Mouse (Mus musculus) kidney, embryonic 15.5 days (tissue): Measurements from ENCODE around the gene Tmem253. TPM values are rescaled to one million over a fixed set of nuclear protein-coding genes. Genes with fewer than 3 reads are reported as not detected.

Source experiments
- ATAC-seq: fragments of 200-750 bp; cut with Nextera tagmentation; replicated peaks from 2 replicates; pipeline ENCODE4 v1.8.0; 2017; ENCODE audit warnings: moderate TSS enrichment; ENCODE audit not compliant: low FRiP score
- H3K27ac ChIP-seq: fragments of 300-500 bp; sonication (generic); 2 replicates; pipeline ENCODE4 v1.5.1; 2015; ENCODE audit warnings: mild to moderate bottlenecking, inconsistent platforms
- H3K27me3 ChIP-seq: fragments of 300-500 bp; sonication (generic); 2 replicates; pipeline ENCODE4 v1.6.1; 2015; ENCODE audit warnings: inconsistent platforms
- H3K36me3 ChIP-seq: fragments of 300-500 bp; sonication (generic); 2 replicates; pipeline ENCODE4 v1.6.1; 2015; ENCODE audit warnings: inconsistent platforms
- H3K4me1 ChIP-seq: fragments of 300-500 bp; sonication (generic); 2 replicates; pipeline ENCODE4 v1.6.1; 2015; ENCODE audit warnings: inconsistent platforms
- H3K4me2 ChIP-seq: fragments of 300-500 bp; sonication (generic); 2 replicates; pipeline ENCODE4 v1.6.1; 2015; ENCODE audit warnings: moderate library complexity, mild to moderate bottlenecking, inconsistent platforms
- H3K4me3 ChIP-seq: fragments of 300-500 bp; sonication (generic); replicated peaks from 2 replicates; pipeline ENCODE4 v1.5.1; 2015; ENCODE audit warnings: mild to moderate bottlenecking, inconsistent platforms
- H3K9ac ChIP-seq: fragments of 300-500 bp; sonication (generic); 2 replicates; pipeline ENCODE4 v1.6.1; 2015; ENCODE audit warnings: mild to moderate bottlenecking, inconsistent platforms
- H3K9me3 ChIP-seq: fragments of 300-500 bp; sonication (generic); replicated peaks from 2 replicates; pipeline ENCODE4 v1.6.1; 2016; ENCODE audit warnings: inconsistent platforms
- WGBS: fragments of 180-500 bp; shearing (Covaris S2); methylation state at CpG from one replicate; pipeline ENCODE4 v1.1.7; 2015; ENCODE audit warnings: mixed read lengths; 5-methylcytosine and 5-hydroxymethylcytosine counted together
- polyA plus RNA-seq: library from polyadenylated mRNA; unstranded; fragments of >200 nt; fragmentation: Nextera tagmentation; extraction: Ambion mirVana; gene quantifications from 2 replicates; pipeline ENCODE4 v1.2.1, GENCODE M21; 2015

Tmem253 gene
- polyA plus RNA-seq, 1 experiment from 2014 or later: 0.93 TPM

- Histone ChIP-seq H3K4me1 (peaks cover 79% of the 10 kb centered on the region), H3K27me3 (no peaks in the 10 kb centered on the region), H3K36me3 (peaks cover 48% of the 10 kb centered on the region), H3K4me2 (peak overlapping the region; percentile 41), H3K9ac (no peak overlapping the region), H3K27ac (peak overlapping the region; percentile 62), H3K4me3 (peak overlapping the region; percentile 35; the same call in 1 of the 2 replicates), H3K9me3 (no peaks in the 10 kb centered on the region)
- no peak for ATAC-seq
- 61% methylated on average over 26 of the region's 26 CpGs for WGBS
These were observed 6.1 kb upstream of the Tmem253 start for GRCm38 (mm10) chr14:52009361-52009760.

GRCm38 (mm10) chr14:52009841-52010240 is 5.6 kb upstream of the Tmem253 start:
- H3K4me2 ChIP-seq: peak overlapping the region; percentile 57
- H3K4me1 ChIP-seq: peaks cover 74% of the 10 kb centered on the region
- H3K9ac ChIP-seq: no peak overlapping the region
- 64% methylated on average over 6 of the region's 6 CpGs for WGBS
- H3K4me3 ChIP-seq: peak overlapping the region; percentile 35
- H3K27me3 ChIP-seq: no peaks in the 10 kb centered on the region
- no peaks in the 10 kb centered on the region for H3K9me3 ChIP-seq
- H3K27ac ChIP-seq: peak overlapping the region; percentile 94
- peaks cover 44% of the 10 kb centered on the region for H3K36me3 ChIP-seq
- ATAC-seq: no peak

- H3K4me1 ChIP-seq: peaks cover 74% of the 10 kb centered on the region
- peaks cover 36% of the 10 kb centered on the region for H3K36me3 ChIP-seq
- peak; percentile 69 for ATAC-seq
- H3K9me3 ChIP-seq: no peaks in the 10 kb centered on the region
- peak overlapping the region; percentile 33 for H3K9ac ChIP-seq
- WGBS: 7% methylated on average over 9 of the region's 9 CpGs
- peak overlapping the region; percentile 94 for H3K27ac ChIP-seq
- peak overlapping the region; percentile 57 for H3K4me2 ChIP-seq
- no peaks in the 10 kb centered on the region for H3K27me3 ChIP-seq
- peak overlapping the region; percentile 35 for H3K4me3 ChIP-seq
These were observed 4.9 kb upstream of the Tmem253 start for GRCm38 (mm10) chr14:52010446-52011111.

GRCm38 (mm10) chr14:52011683-52012082 is 3.8 kb upstream of the Tmem253 start:
- Histone ChIP-seq H3K27ac (peak overlapping the region; percentile 94), H3K27me3 (no peaks in the 10 kb centered on the region), H3K9ac (no peak overlapping the region), H3K4me2 (no peak overlapping the region), H3K36me3 (peaks cover 25% of the 10 kb centered on the region), H3K9me3 (no peaks in the 10 kb centered on the region), H3K4me1 (peaks cover 75% of the 10 kb centered on the region), H3K4me3 (no peak overlapping the region)
- ATAC-seq: no peak
- WGBS: 54% methylated on average over 1 of the region's 1 CpGs

- Histone ChIP-seq H3K27ac (peak overlapping the region; percentile 96), H3K9ac (no peak overlapping the region), H3K36me3 (peaks cover 21% of the 10 kb centered on the region), H3K4me2 (no peak overlapping the region), H3K4me1 (peaks cover 79% of the 10 kb centered on the region), H3K4me3 (no peak overlapping the region), H3K9me3 (no peaks in the 10 kb centered on the region), H3K27me3 (no peaks in the 10 kb centered on the region)
- 70% methylated on average over 4 of the region's 4 CpGs for WGBS
- no peak for ATAC-seq
These were observed 3.4 kb upstream of the Tmem253 start for GRCm38 (mm10) chr14:52012085-52012484.

- Histone ChIP-seq H3K9me3 (no peaks in the 10 kb centered on the region), H3K27ac (peak overlapping the region; percentile 96), H3K4me2 (peak overlapping the region; percentile 75), H3K27me3 (no peaks in the 10 kb centered on the region), H3K9ac (0 out of 2 replicates have a peak overlapping the region, but pooled peaks have one; percentile 8), H3K36me3 (peaks cover 17% of the 10 kb centered on the region), H3K4me1 (peaks cover 82% of the 10 kb centered on the region), H3K4me3 (0 out of 2 replicates have a peak overlapping the region, but pooled peaks have one; percentile 1)
- 69% methylated on average over 5 of the region's 5 CpGs for WGBS
- ATAC-seq: no peak
These were observed 2.9 kb upstream of the Tmem253 start for GRCm38 (mm10) chr14:52012553-52012952.

GRCm38 (mm10) chr14:52013021-52013610 is 2.3 kb upstream of the Tmem253 start:
- peak overlapping the region; percentile 73 for H3K9ac ChIP-seq
- peaks cover 15% of the 10 kb centered on the region for H3K36me3 ChIP-seq
- H3K4me1 ChIP-seq: peaks cover 85% of the 10 kb centered on the region
- 53% methylated on average over 8 of the region's 8 CpGs for WGBS
- H3K27ac ChIP-seq: peak overlapping the region; percentile 96
- H3K4me3 ChIP-seq: peak overlapping the region; percentile 70
- H3K27me3 ChIP-seq: no peaks in the 10 kb centered on the region
- no peaks in the 10 kb centered on the region for H3K9me3 ChIP-seq
- no peak for ATAC-seq
- peak overlapping the region; percentile 75 for H3K4me2 ChIP-seq

- Histone ChIP-seq H3K4me1 (peaks cover 85% of the 10 kb centered on the region), H3K4me3 (peak overlapping the region; percentile 70), H3K4me2 (peak overlapping the region; percentile 75), H3K27me3 (no peaks in the 10 kb centered on the region), H3K36me3 (peaks cover 8% of the 10 kb centered on the region), H3K9me3 (no peaks in the 10 kb centered on the region), H3K27ac (peak overlapping the region; percentile 96), H3K9ac (peak overlapping the region; percentile 73)
- ATAC-seq: peak; percentile 3; the same call in 1 of the 2 replicates
- WGBS: 1% methylated on average over 17 of the region's 24 CpGs
These were observed 1.7 kb upstream of the Tmem253 start for GRCm38 (mm10) chr14:52013771-52014219.

GRCm38 (mm10) chr14:52014271-52014760 is 1.1 kb upstream of the Tmem253 start:
- Histone ChIP-seq H3K9ac (peak overlapping the region; percentile 73), H3K27ac (peak overlapping the region; percentile 96), H3K36me3 (peaks cover 3% of the 10 kb centered on the region), H3K4me2 (peak overlapping the region; percentile 75), H3K4me1 (peaks cover 85% of the 10 kb centered on the region), H3K9me3 (no peaks in the 10 kb centered on the region), H3K4me3 (peak overlapping the region; percentile 70), H3K27me3 (no peaks in the 10 kb centered on the region)
- peak; percentile 22 for ATAC-seq
- WGBS: 0% methylated on average over 3 of the region's 80 CpGs

- under 1% methylated on average over 15 of the region's 28 CpGs for WGBS
These were observed 622 bp upstream of the Tmem253 start for GRCm38 (mm10) chr14:52014761-52015311.

GRCm38 (mm10) chr14:52016625-52017405 is 1.4 kb downstream of the Tmem253 start:
- no peaks in the 10 kb centered on the region for H3K9me3 ChIP-seq
- H3K4me1 ChIP-seq: peaks cover 71% of the 10 kb centered on the region
- ATAC-seq: no peak

More at GRCm38 (mm10) chr14:52014761-52015311, 622 bp upstream of the Tmem253 start:
- Histone ChIP-seq H3K36me3 (no peaks in the 10 kb centered on the region), H3K27me3 (no peaks in the 10 kb centered on the region), H3K4me3 (peak overlapping the region; percentile 70), H3K9ac (peak overlapping the region; percentile 73), H3K4me1 (peaks cover 80% of the 10 kb centered on the region), H3K9me3 (no peaks in the 10 kb centered on the region), H3K4me2 (peak overlapping the region; percentile 75), H3K27ac (peak overlapping the region; percentile 96)
- peak; percentile 46 for ATAC-seq

More at GRCm38 (mm10) chr14:52016625-52017405, 1.4 kb downstream of the Tmem253 start:
- Histone ChIP-seq H3K27ac (peak overlapping the region; percentile 96), H3K4me3 (no peak overlapping the region), H3K9ac (0 out of 2 replicates have a peak overlapping the region, but pooled peaks have one; percentile 73), H3K27me3 (no peaks in the 10 kb centered on the region), H3K36me3 (no peaks in the 10 kb centered on the region), H3K4me2 (peak overlapping the region; percentile 1; the same call in 1 of the 2 replicates)
- WGBS: 70% methylated on average over 13 of the region's 13 CpGs
